Mouse (Mus musculus) CH12.LX (cell line): Measurements from ENCODE around the gene Phf13. TPM values are rescaled to one million over a fixed set of nuclear protein-coding genes. Genes with fewer than 3 reads are reported as not detected.

Experiments used
- DNase-seq: peaks from one replicate; pipeline ENCODE4 v3.0.0-alpha.2; 2013; ENCODE audit errors: extremely low read depth
- H3K27ac ChIP-seq: 2 replicates; pipeline ENCODE4 v1.5.1; 2012; ENCODE audit warnings: low read depth, mild to moderate bottlenecking, control low read depth, moderate library complexity; ENCODE audit not compliant: insufficient read depth
- H3K27me3 ChIP-seq: replicated peaks from 2 replicates; pipeline ENCODE3; 2012; ENCODE audit warnings: inconsistent platforms
- H3K36me3 ChIP-seq, 2 experiments: replicated peaks in 1 of 2; 2 replicates each; pipeline versions ENCODE3 to v1.6.1; 2012; ENCODE audit warnings: inconsistent platforms in 1 of 2, low read length in 1 of 2, mild to moderate bottlenecking in 1 of 2, mixed read lengths in 1 of 2, moderate library complexity in 1 of 2; ENCODE audit not compliant: control insufficient read depth in 1 of 2, insufficient read depth in 1 of 2
- H3K4me1 ChIP-seq, 2 experiments: 2 replicates each; pipeline ENCODE4 v1.6.1; 2012; ENCODE audit warnings: inconsistent platforms in 1 of 2, moderate library complexity in 1 of 2; ENCODE audit not compliant: insufficient read depth in 2 of 2, control insufficient read depth in 1 of 2
- H3K4me2 ChIP-seq: 2 replicates; pipeline ENCODE4 v1.6.1; 2012; ENCODE audit warnings: low read depth, mild to moderate bottlenecking, control low read depth; ENCODE audit not compliant: poor library complexity, insufficient read depth, severe bottlenecking
- H3K4me3 ChIP-seq, 3 experiments: fragments of 150-350 bp in 1 of 3; sonication (generic) in 1 of 3; replicated peaks in 1 of 3; 2 replicates each; pipeline versions ENCODE3 to v1.5.1; 2011 to 2012; ENCODE audit warnings: low read depth in 2 of 3, low read length in 2 of 3, mild to moderate bottlenecking in 2 of 3, moderate library complexity in 2 of 3, control low read depth in 1 of 3, improper control_type of control experiment in 1 of 3, inconsistent platforms in 1 of 3, mixed read lengths in 1 of 3; ENCODE audit not compliant: poor library complexity in 1 of 3
- H3K79me2 ChIP-seq: replicated peaks from 2 replicates; pipeline ENCODE4 v1.6.1; 2012; ENCODE audit warnings: mild to moderate bottlenecking, moderate library complexity; ENCODE audit not compliant: control insufficient read depth, poor library complexity, insufficient read depth, severe bottlenecking; ENCODE audit errors: extremely low read depth
- H3K9ac ChIP-seq: 2 replicates; pipeline ENCODE4 v1.6.1; 2012; ENCODE audit warnings: low read depth, mild to moderate bottlenecking, control low read depth, moderate library complexity; ENCODE audit not compliant: insufficient read depth
- H3K9me3 ChIP-seq: replicated peaks from 2 replicates; pipeline ENCODE3; 2012; ENCODE audit warnings: low read length, inconsistent platforms, mixed read lengths
- CHD1 ChIP-seq: IDR thresholded peaks from 2 replicates; pipeline ENCODE4 v1.6.1; 2012; ENCODE audit warnings: low read depth, low read length, improper control_type of control experiment, inconsistent platforms
- CHD2 ChIP-seq: IDR thresholded peaks from 2 replicates; pipeline ENCODE4 v1.6.1; 2011; ENCODE audit warnings: low read length, improper control_type of control experiment
- E2F4 ChIP-seq: IDR thresholded peaks from 2 replicates; pipeline ENCODE4 v1.6.1; 2011; ENCODE audit warnings: low read depth, low read length, improper control_type of control experiment; ENCODE audit not compliant: insufficient replicate concordance
- ETS1 ChIP-seq: conservative IDR thresholded peaks from 2 replicates; pipeline ENCODE4 v1.6.1; 2012; ENCODE audit warnings: low read depth, mild to moderate bottlenecking, inconsistent platforms, low read length, improper control_type of control experiment, moderate library complexity
- HCFC1 ChIP-seq: IDR thresholded peaks from 2 replicates; pipeline ENCODE4 v1.6.1; 2012; ENCODE audit warnings: low read depth, mild to moderate bottlenecking, inconsistent platforms, low read length, improper control_type of control experiment
- IRF4 ChIP-seq: IDR thresholded peaks from 2 replicates; pipeline ENCODE4 v1.6.1; 2014; ENCODE audit warnings: low read depth, mild to moderate bottlenecking, inconsistent platforms, low read length, improper control_type of control experiment
- MXI1 ChIP-seq: IDR thresholded peaks from 2 replicates; pipeline ENCODE4 v1.6.1; 2011; ENCODE audit warnings: mild to moderate bottlenecking, low read depth, low read length, improper control_type of control experiment
- NRF1 ChIP-seq: IDR thresholded peaks from 2 replicates; pipeline ENCODE4 v1.6.1; 2014; ENCODE audit warnings: low read depth, mild to moderate bottlenecking, inconsistent platforms, low read length, improper control_type of control experiment, moderate library complexity
- RAD21 ChIP-seq: IDR thresholded peaks from 2 replicates; pipeline ENCODE4 v1.6.1; 2011; ENCODE audit warnings: low read depth, mild to moderate bottlenecking, low read length, improper control_type of control experiment, moderate library complexity
- RCOR1 ChIP-seq: conservative IDR thresholded peaks from 2 replicates; pipeline ENCODE4 v1.6.1; 2012; ENCODE audit warnings: low read depth, mild to moderate bottlenecking, inconsistent platforms, low read length, improper control_type of control experiment
- SIN3A ChIP-seq: IDR thresholded peaks from 2 replicates; pipeline ENCODE4 v1.6.1; 2012; ENCODE audit warnings: low read length, improper control_type of control experiment, inconsistent platforms
- TCF12 ChIP-seq: IDR thresholded peaks from 2 replicates; pipeline ENCODE4 v1.6.1; 2014; ENCODE audit warnings: low read depth, mild to moderate bottlenecking, inconsistent platforms, low read length, improper control_type of control experiment
- USF1 ChIP-seq: IDR thresholded peaks from 2 replicates; pipeline ENCODE4 v1.6.1; 2014; ENCODE audit warnings: low read depth, mild to moderate bottlenecking, inconsistent platforms, low read length, improper control_type of control experiment
- ZC3H11A ChIP-seq: IDR thresholded peaks from 2 replicates; pipeline ENCODE4 v1.6.1; 2012; ENCODE audit warnings: low read depth, mild to moderate bottlenecking, inconsistent platforms, low read length, improper control_type of control experiment
- ZMIZ1 ChIP-seq: IDR thresholded peaks from 2 replicates; pipeline ENCODE4 v1.6.1; 2012; ENCODE audit warnings: low read depth, mild to moderate bottlenecking, inconsistent platforms, low read length, improper control_type of control experiment
- ZNF384 ChIP-seq: IDR thresholded peaks from 2 replicates; pipeline ENCODE4 v1.6.1; 2012; ENCODE audit warnings: low read depth, low read length, improper control_type of control experiment, inconsistent platforms
- dilution Hi-C: fragments of 300-500 bp; cut with MboI; formaldehyde crosslinking; loops from 2 replicates; pipeline ENCODE4 v1.14.3; 2020; ENCODE audit warnings: low sequenced_read_pairs; ENCODE audit not compliant: extremely low pct_unique_long_range_greater_than_20kb, extremely low pct_ligation_motif_present
- in situ Hi-C: fragments of 300-500 bp; cut with MboI; formaldehyde crosslinking; loops from 3 replicates; pipeline ENCODE4 v1.14.3; 2019; ENCODE audit warnings: low sequenced_read_pairs, low pct_ligation_motif_present, low pct_unique_long_range_greater_than_20kb, mixed read lengths
- polyA plus RNA-seq: library from polyadenylated mRNA; unstranded; fragments of >175 nt; gene quantifications from 2 replicates; pipeline ENCODE4 v1.2.1, GENCODE M21; 2012; ENCODE audit warnings: low read depth; ENCODE audit not compliant: insufficient read length
- total RNA-seq, 2 experiments: library from RNA; depleted of rRNA; stranded (reverse); fragments of 300-350 nt in 1 of 2; fragments of >200 nt in 1 of 2; gene quantifications; 2 replicates each; pipeline ENCODE4 v1.2.3; 2012 to 2014

The Phf13 gene
- total and polyA plus RNA-seq, 3 experiments: 1.9 to 5.0 (median 4.9) TPM

- TF ChIP-seq USF1: no peak
- TF ChIP-seq NRF1: no peak
- no peak for TF ChIP-seq CHD2
- no peak for TF ChIP-seq RCOR1
- TF ChIP-seq IRF4: no peak
Measured at GRCm38 (mm10) chr4:151986650-151987049, 9.4 kb downstream of the Phf13 start.

GRCm38 (mm10) chr4:151985886-151986285 is 10.2 kb downstream of the Phf13 start:
- Histone ChIP-seq H3K36me3 (peaks cover 45 to 65% of the 10 kb centered on the region in 2 experiments), H3K4me3 (no peak overlapping the region), H3K9me3 (no peaks in the 10 kb centered on the region), H3K27me3 (no peaks in the 10 kb centered on the region), H3K27ac (no peak overlapping the region), H3K4me2 (no peak overlapping the region), H3K4me1 (peaks cover 7 to 26% of the 10 kb centered on the region in 2 experiments; a peak in 3 of 4 replicates), H3K9ac (no peak overlapping the region), H3K79me2 (peaks cover 10% of the 10 kb centered on the region)
- in situ Hi-C loops (no loop called here), dilution Hi-C loops (no loop called here)
- TF ChIP-seq CHD1: no peak
- no peak for TF ChIP-seq ZMIZ1
- no peak for TF ChIP-seq MXI1
- TF ChIP-seq ZNF384: no peak
- no peak for TF ChIP-seq NRF1
- no peak for TF ChIP-seq TCF12
- TF ChIP-seq E2F4: no peak
- TF ChIP-seq ETS1: no peak
- TF ChIP-seq HCFC1: no peak
- TF ChIP-seq SIN3A: no peak
- TF ChIP-seq RAD21: no peak
- no peak for TF ChIP-seq ZC3H11A
- DNase-seq: no peak

More at GRCm38 (mm10) chr4:151986650-151987049, 9.4 kb downstream of the Phf13 start:
- no peak overlapping the region for H3K27ac ChIP-seq
- H3K4me3 ChIP-seq: no peak overlapping the region
- DNase-seq: no peak
- H3K9ac ChIP-seq: no peak overlapping the region
- H3K27me3 ChIP-seq: no peaks in the 10 kb centered on the region
- H3K9me3 ChIP-seq: no peaks in the 10 kb centered on the region
- no peak overlapping the region for H3K4me2 ChIP-seq
- H3K4me1 ChIP-seq: peaks cover 7 to 26% of the 10 kb centered on the region in 2 experiments; a peak in 3 of 4 replicates
- H3K36me3 ChIP-seq: peaks cover 46 to 65% of the 10 kb centered on the region in 2 experiments
- dilution Hi-C loops: no loop called here
- peaks cover 10% of the 10 kb centered on the region for H3K79me2 ChIP-seq
- in situ Hi-C loops: no loop called here
